Mouse (Mus musculus): ENCODE results near the gene Jam3. TPM values are rescaled to one million over a fixed set of nuclear protein-coding genes. Genes with fewer than 3 reads are reported as not detected.

Gene Jam3
- total and polyA plus RNA-seq, 3 experiments, result 0.43 TPM; not detected in 2

DNA sequence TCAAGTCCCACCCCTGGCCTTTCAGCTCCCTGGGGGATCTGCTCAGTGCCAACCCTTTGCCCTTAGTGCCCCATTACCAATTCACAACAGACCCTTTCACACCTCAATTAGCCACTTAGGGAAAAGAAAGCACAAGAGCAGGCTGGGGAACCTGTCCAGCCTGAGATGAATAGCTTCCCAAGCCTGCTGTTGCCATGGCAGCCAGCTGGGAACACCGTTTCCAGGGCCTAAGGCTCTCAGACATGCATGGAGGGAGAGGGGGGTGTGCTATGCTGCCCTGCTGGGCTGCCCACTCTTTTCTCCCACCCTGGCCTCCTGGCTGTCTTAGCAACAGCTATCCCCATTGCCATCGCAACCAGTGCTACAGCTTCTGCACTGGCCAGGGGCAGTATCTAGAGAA, 47.9 kb upstream of the Jam3 start:
- TF ChIP-seq TBP (IDR thresholded peaks at IDR 0.05; ENCODE audit: low read depth, low read length) (no peak), CHD1 (IDR thresholded peaks at IDR 0.05; ENCODE audit: low read depth, low read length) (no peak), MYC (IDR thresholded peaks at IDR 0.05; ENCODE audit: low read depth, low read length) (no peak), MEF2A (IDR thresholded peaks at IDR 0.05; ENCODE audit: extremely low read depth, insufficient replicate concordance, low read depth, low read length, poor library complexity, severe bottlenecking) (no peak), GABPA (IDR thresholded peaks at IDR 0.05; ENCODE audit: low read depth, low read length) (no peak), USF2 (IDR thresholded peaks at IDR 0.05; ENCODE audit: borderline replicate concordance in 1 of 2, insufficient read depth in 1 of 2, low read depth in 1 of 2, low read length in 2 of 2) (no peak), RAD21 (IDR thresholded peaks at IDR 0.05; ENCODE audit: low read depth, low read length) (no peak), ZNF384 (IDR thresholded peaks at IDR 0.05; ENCODE audit: low read depth, low read length) (no peak), MXI1 (IDR thresholded peaks at IDR 0.05; ENCODE audit: low read depth, low read length) (no peak), BHLHE40 (IDR thresholded peaks at IDR 0.05; ENCODE audit: borderline replicate concordance, low read depth, low read length) (no peak), POLR2AphosphoS2 (IDR thresholded peaks at IDR 0.05; ENCODE audit: low read length) (no peak), ZKSCAN1 (IDR thresholded peaks at IDR 0.05; ENCODE audit: low read depth, low read length) (no peak), ELF1 (IDR thresholded peaks at IDR 0.05; ENCODE audit: low read depth, low read length) (no peak), CTCF (IDR thresholded peaks at IDR 0.05 in 2 of 3, conservative IDR thresholded peaks at IDR 0.05 in 1 of 3; ENCODE audit: control insufficient read depth in 1 of 3, insufficient read depth in 1 of 3, low read depth in 2 of 3, low read length in 3 of 3, poor library complexity in 1 of 3, severe bottlenecking in 1 of 3) (no peak), ZC3H11A (IDR thresholded peaks at IDR 0.05; ENCODE audit: low read depth, low read length) (no peak)
- H3K4me3 ChIP-seq (ENCODE audit: control insufficient read depth in 1 of 2, insufficient read depth in 1 of 2, low read depth in 2 of 2, low read length in 2 of 2), result no peak overlapping the region
- H3K9ac ChIP-seq (ENCODE audit: control insufficient read depth, low read depth, low read length, poor library complexity, severe bottlenecking), result no peak overlapping the region
- H3K27me3 ChIP-seq (ENCODE audit: control insufficient read depth in 1 of 2, insufficient read depth in 2 of 2, low read length in 2 of 2), result no peaks in the 10 kb centered on the region
- no peaks in the 10 kb centered on the region for H3K79me2 ChIP-seq (ENCODE audit: control insufficient read depth, insufficient read depth, low read length, poor library complexity)
- H3K9me3 ChIP-seq (replicated peaks; ENCODE audit: insufficient read depth, low read length), result no peaks in the 10 kb centered on the region
- H3K4me1 ChIP-seq (ENCODE audit: control insufficient read depth in 1 of 2, insufficient read depth in 2 of 2, low read length in 2 of 2), result no peaks in the 10 kb centered on the region
- H3K27ac ChIP-seq (ENCODE audit: control insufficient read depth, low read depth, low read length), result no peak overlapping the region
- DNase-seq (ENCODE audit: low read depth, low spot score), result no peak
- no peaks in the 10 kb centered on the region for H3K36me3 ChIP-seq (ENCODE audit: control insufficient read depth in 1 of 2, insufficient read depth in 2 of 2, low read length in 2 of 2)

DNA sequence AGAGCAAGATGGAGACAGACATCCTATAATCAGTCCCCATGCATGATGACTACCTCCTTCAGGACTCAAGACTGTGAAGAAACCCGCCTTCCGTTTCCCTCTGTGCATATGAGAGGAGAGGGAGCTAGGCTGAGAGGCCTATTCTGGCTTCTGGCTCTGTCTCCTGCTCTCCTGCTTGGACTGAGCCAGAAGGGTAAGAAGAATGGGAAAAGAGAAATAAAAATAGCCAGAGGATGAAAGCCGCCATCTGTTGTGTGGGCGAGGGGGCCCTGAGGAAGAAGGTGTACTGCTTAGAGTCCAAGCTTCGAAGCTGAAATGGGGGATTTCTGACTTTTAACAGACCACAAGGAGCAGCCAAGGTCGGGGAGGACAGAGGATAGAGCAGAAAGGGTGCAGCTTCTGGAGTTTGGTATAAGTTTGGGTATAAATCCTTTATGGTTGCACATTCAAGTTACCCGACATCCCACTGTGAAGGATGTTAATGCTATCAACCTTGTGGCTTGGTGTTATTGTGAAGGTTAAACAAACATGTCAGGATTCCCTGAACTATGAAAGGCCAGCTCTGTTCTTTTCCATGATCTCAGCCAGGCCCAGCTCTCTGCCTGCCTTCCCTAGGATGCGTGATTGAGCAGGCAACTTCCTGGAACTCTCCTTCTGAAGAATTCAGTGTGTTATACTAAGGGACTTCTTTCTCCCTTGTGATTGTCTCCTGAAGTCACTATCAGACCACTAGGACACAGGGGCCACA, 46.4 kb upstream of the Jam3 start:
- no peak for DNase-seq (ENCODE audit: low read depth, low spot score)
- no peak overlapping the region for H3K27ac ChIP-seq (ENCODE audit: control insufficient read depth, low read depth, low read length)
- H3K79me2 ChIP-seq (ENCODE audit: control insufficient read depth, insufficient read depth, low read length, poor library complexity), result no peaks in the 10 kb centered on the region
- no peaks in the 10 kb centered on the region for H3K4me1 ChIP-seq (ENCODE audit: control insufficient read depth in 1 of 2, insufficient read depth in 2 of 2, low read length in 2 of 2)
- H3K9ac ChIP-seq (ENCODE audit: control insufficient read depth, low read depth, low read length, poor library complexity, severe bottlenecking), result no peak overlapping the region
- H3K4me3 ChIP-seq (ENCODE audit: control insufficient read depth in 1 of 2, insufficient read depth in 1 of 2, low read depth in 2 of 2, low read length in 2 of 2), result no peak overlapping the region
- H3K9me3 ChIP-seq (replicated peaks; ENCODE audit: insufficient read depth, low read length), result no peaks in the 10 kb centered on the region
- no peaks in the 10 kb centered on the region for H3K36me3 ChIP-seq (ENCODE audit: control insufficient read depth in 1 of 2, insufficient read depth in 2 of 2, low read length in 2 of 2)
- H3K27me3 ChIP-seq (ENCODE audit: control insufficient read depth in 1 of 2, insufficient read depth in 2 of 2, low read length in 2 of 2), result no peaks in the 10 kb centered on the region
- TF ChIP-seq JUND (IDR thresholded peaks at IDR 0.05; ENCODE audit: low read depth, low read length), result no peak
- TF ChIP-seq USF1 (IDR thresholded peaks at IDR 0.05; ENCODE audit: low read depth, low read length), result no peak
